Mouse (Mus musculus) lung, postnatal 10 days (tissue): ENCODE measurements at regions not wholly inside any gene's neighbourhood (a gene's known extent, or its start where the extent isn't known, plus 50 kb on each side); places are given as distances from the start of the nearest gene placed in this dataset.
A peak's percentile ranks its signal among the peaks of the same experiment; 100 is the strongest.

Experiments
- DNase-seq: peaks from one replicate; pipeline ENCODE4 v3.0.0; 2021

DNA sequence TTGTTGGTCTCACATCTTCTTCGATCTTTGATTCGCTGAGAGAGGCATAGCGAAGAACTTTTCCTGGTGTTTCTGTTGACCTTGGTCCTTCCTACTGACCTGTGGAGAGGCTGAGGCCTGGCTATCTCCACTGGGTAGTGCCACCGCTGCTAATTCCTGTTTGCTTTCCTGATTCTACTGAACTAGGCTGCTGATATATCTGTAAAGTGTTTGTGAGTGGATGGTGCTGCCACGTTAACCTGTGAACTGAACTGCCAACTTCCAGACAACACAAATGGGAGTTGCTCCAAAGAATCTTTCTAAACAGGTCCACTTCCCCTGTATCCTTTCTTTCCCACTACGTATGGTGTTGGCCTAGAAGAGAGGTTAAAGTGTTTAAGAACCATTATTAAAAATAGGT, 78.0 kb upstream of the Akt3 start:
- DNase-seq = no peak

DNA sequence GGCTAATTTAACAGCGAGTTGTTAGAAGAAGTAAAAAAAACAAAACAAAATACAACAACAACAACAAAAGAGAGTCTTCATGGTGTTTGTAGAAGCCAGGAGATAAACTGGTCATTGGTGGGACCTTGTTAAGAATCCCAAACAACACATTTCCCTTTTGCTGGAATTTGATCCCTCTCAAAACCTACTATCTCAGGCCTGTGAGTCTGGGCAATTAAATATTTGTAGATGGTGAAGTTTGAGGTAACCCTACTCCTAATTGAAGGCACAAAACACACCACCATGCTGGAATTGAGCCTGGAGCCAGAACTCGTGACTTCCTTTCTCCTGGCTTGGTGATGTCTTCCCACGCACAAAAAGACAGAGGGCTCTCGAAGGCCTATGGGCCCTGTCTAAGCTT, 65.4 kb upstream of the Akt3 start:
- DNase-seq = no peak

DNA sequence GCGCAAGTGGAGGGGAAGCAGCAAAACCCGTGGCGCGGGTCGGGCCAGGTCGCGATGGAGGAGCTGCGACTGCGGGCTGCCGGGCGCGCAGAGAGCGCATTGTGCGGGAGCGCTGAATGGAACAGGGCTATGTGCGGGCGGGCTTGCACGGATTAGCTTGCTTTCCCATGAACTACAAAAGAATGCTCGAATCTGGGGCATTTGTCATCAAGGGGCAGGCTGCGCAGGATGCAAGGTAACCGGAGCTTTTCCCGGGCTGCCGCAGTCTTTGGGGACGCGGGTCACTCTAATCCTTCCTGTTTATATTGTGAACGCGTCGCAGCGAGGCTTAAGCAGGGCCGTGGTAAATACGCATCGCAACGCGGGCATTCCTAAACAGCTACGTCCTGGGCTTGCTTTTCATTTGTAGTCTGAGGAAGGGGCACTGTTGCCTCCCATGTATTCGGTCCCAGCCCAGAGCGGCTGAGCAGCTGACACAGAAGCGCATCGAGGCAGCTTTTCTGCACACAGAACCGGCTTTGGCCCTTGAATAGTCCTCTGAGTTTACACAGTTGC, 64.8 kb upstream of the Akt3 start:
- DNase-seq = peak; percentile 7

DNA sequence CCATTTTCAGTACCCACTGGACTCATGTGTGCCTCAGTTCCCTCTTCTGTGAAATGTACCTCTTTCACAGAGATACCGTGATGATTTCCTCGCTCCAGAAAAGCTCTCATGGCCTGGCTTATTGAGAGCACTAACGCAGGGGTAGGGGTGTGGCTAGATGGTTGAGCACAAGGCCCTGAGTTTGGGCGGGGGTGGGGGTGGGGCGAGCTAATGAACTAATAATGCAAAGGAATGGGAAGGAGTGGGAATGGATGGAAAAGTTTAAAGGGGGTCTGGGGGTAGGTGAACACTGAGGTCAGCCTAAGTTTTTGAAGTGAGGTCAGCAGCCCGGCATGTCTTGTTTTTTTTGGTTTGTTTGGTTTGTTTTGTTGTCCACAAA, 64.3 kb upstream of the Akt3 start:
- DNase-seq = no peak

DNA sequence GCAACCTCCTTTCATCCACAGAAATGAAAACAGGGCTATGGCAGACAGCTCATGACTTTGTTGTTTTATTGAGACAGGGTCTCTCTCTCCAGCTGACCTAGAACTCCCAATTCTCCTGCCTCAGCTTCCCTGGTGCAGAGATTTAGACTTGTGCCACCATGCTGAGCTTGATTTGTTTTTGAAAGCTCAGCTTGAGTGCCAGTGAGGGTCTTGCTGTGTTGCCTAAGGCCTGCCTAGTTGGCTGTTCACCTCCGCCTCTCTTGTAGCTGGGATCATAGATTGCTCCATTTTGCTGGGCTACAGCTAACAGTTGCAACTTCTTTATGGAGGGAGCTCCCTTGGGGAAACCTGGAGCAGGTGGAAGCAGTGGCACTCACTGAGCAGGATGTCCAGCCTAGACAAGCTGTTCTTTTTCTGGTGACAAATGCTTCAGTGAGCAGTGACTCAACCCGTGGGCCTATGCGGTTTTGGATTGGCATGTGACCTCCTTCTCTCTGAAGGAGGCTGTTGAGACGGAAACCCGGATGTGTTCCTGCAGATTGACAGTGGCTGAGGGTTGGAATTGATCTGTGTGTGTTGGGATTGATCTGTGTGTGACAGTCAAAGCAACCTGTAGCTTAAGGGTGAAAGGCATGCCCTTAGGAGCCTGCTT, 63.8 kb upstream of the Akt3 start:
- DNase-seq = no peak

DNA sequence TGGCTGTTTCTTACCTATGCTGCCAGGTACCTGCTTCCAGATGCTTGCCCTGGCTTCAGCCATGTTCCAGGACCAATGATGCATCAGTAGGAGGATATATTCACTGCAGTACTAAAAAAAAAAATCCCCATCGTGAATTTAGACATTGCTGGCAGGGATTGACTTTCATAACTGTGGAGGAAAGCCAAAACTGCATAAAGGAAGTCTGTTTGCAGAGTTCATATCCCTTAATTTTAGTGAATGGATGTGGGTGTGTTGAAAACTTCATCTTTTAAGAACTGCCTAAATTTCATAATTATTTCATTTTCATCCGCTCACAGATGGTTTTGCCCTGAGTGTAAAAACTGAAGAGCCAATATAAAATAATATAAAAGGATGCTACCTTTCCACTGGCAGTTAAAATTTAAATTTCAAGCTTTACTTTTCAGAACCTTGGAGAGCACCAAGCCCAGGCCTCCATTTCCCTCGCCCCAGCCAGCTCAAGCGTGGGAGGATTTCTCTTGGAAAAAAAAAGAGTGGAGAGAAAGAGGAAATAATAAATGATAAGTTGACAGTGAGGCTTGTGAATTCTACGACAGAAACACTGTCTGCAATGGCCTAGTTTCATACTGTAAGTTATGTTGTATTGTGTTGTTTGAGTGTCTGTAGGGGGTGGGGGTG, 50.3 kb upstream of the Akt3 start:
- peak; percentile 21 for DNase-seq
